Mouse (Mus musculus): Measurements from ENCODE around the gene Gmpr.
A peak's percentile ranks its signal among the peaks of the same experiment; 100 is the strongest.

DNA sequence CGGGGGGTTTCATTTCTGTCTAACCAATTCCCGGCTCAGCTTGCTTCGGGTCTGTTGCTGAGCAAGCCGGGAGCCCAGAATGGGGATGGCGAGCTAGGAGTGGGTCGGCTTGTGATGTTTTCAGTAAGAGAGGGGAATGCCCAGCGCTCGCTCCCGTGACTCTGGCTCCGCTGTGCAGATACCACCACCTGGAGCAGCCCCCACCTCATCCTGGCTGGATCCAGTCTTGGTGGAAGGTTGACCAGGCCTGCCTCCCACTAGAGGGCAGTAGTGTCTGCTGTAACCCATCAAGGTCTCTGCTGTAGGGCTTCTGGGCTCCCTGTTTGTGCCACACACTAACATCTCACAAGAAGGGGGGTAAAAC lies 31.9 kb downstream of the Gmpr start:
- TF ChIP-seq CTCF (IDR thresholded peaks at IDR 0.05; ENCODE audit: borderline replicate concordance, insufficient read depth, low read length): peak; percentile 90
- no peak for TF ChIP-seq POLR2A (IDR thresholded peaks at IDR 0.05; ENCODE audit: low read depth, low read length)
